Mouse (Mus musculus): ENCODE results near the gene H2-DMb1. TPM values are rescaled to one million over a fixed set of nuclear protein-coding genes. Genes with fewer than 3 reads are reported as not detected.
A peak's percentile ranks its signal among the peaks of the same experiment; 100 is the strongest.

H2-DMb1 gene
- polyA plus RNA-seq, 1 experiment from 2014 or later, result 0.29 TPM

GRCm38 (mm10) chr17:34124649-34125048 is 28.2 kb upstream of the H2-DMb1 start:
- peak overlapping the region; percentile 89 for H3K4me2 ChIP-seq
- no peak for ATAC-seq (ENCODE audit: low FRiP score)
- 87% methylated on average over 6 of the region's 6 CpGs for WGBS

GRCm38 (mm10) chr17:34126826-34127420 is 25.9 kb upstream of the H2-DMb1 start:
- Histone ChIP-seq H3K27me3 (replicated peaks) (no peaks in the 10 kb centered on the region), H3K36me3 (no peaks in the 10 kb centered on the region), H3K27ac (replicated peaks) (no peak overlapping the region), H3K4me1 (peaks cover 48% of the 10 kb centered on the region), H3K4me2 (no peak overlapping the region), H3K9ac (replicated peaks) (no peak overlapping the region), H3K4me3 (replicated peaks) (no peak overlapping the region), H3K9me3 (replicated peaks) (no peaks in the 10 kb centered on the region)
- WGBS, result 39% methylated on average over 9 of the region's 9 CpGs
- ATAC-seq (ENCODE audit: low FRiP score), result no peak

More at GRCm38 (mm10) chr17:34124649-34125048, 28.2 kb upstream of the H2-DMb1 start:
- no peaks in the 10 kb centered on the region for H3K27me3 ChIP-seq (replicated peaks)
- H3K9ac ChIP-seq (replicated peaks), result no peak overlapping the region
- no peaks in the 10 kb centered on the region for H3K9me3 ChIP-seq (replicated peaks)
- no peak overlapping the region for H3K27ac ChIP-seq (replicated peaks)
- peaks cover 48% of the 10 kb centered on the region for H3K4me1 ChIP-seq
- no peaks in the 10 kb centered on the region for H3K36me3 ChIP-seq
- no peak overlapping the region for H3K4me3 ChIP-seq (replicated peaks)

GRCm38 (mm10) chr17:34127475-34127874 is 25.4 kb upstream of the H2-DMb1 start:
- no peak for ATAC-seq (ENCODE audit: low FRiP score)
- Histone ChIP-seq H3K4me3 (replicated peaks) (no peak overlapping the region), H3K4me1 (peaks cover 48% of the 10 kb centered on the region), H3K36me3 (no peaks in the 10 kb centered on the region), H3K4me2 (no peak overlapping the region), H3K27ac (replicated peaks) (no peak overlapping the region), H3K9ac (replicated peaks) (no peak overlapping the region), H3K9me3 (replicated peaks) (no peaks in the 10 kb centered on the region), H3K27me3 (replicated peaks) (no peaks in the 10 kb centered on the region)
- 29% methylated on average over 6 of the region's 6 CpGs for WGBS

GRCm38 (mm10) chr17:34128264-34128937 is 24.5 kb upstream of the H2-DMb1 start:
- 21% methylated on average over 13 of the region's 13 CpGs for WGBS
- Histone ChIP-seq H3K4me3 (replicated peaks) (0 out of 2 replicates have a peak overlapping the region, but pooled peaks have one; percentile 12), H3K4me2 (peak overlapping the region; percentile 33), H3K4me1 (peaks cover 45% of the 10 kb centered on the region), H3K36me3 (no peaks in the 10 kb centered on the region), H3K9ac (replicated peaks) (no peak overlapping the region), H3K27me3 (replicated peaks) (no peaks in the 10 kb centered on the region), H3K27ac (replicated peaks) (no peak overlapping the region; the same call in 1 of the 2 replicates), H3K9me3 (replicated peaks) (no peaks in the 10 kb centered on the region)
- ATAC-seq (ENCODE audit: low FRiP score), result 0 out of 2 replicates have a peak, but pooled peaks have one; percentile 21

- Histone ChIP-seq H3K9ac (replicated peaks) (no peak overlapping the region), H3K4me3 (replicated peaks) (0 out of 2 replicates have a peak overlapping the region, but pooled peaks have one; percentile 12), H3K4me2 (peak overlapping the region; percentile 33), H3K27me3 (replicated peaks) (no peaks in the 10 kb centered on the region), H3K36me3 (no peaks in the 10 kb centered on the region), H3K27ac (replicated peaks) (no peak overlapping the region; the same call in 1 of the 2 replicates), H3K4me1 (peaks cover 37% of the 10 kb centered on the region), H3K9me3 (replicated peaks) (no peaks in the 10 kb centered on the region)
- WGBS, result 21% methylated on average over 18 of the region's 18 CpGs
- ATAC-seq (ENCODE audit: low FRiP score), result no peak
Observed at GRCm38 (mm10) chr17:34128944-34129791, 23.7 kb upstream of the H2-DMb1 start.

GRCm38 (mm10) chr17:34130073-34130947 is 22.6 kb upstream of the H2-DMb1 start:
- Histone ChIP-seq H3K9ac (replicated peaks) (no peak overlapping the region), H3K27me3 (replicated peaks) (no peaks in the 10 kb centered on the region), H3K4me1 (peaks cover 27% of the 10 kb centered on the region), H3K4me3 (replicated peaks) (no peak overlapping the region), H3K9me3 (replicated peaks) (no peaks in the 10 kb centered on the region), H3K4me2 (no peak overlapping the region), H3K27ac (replicated peaks) (no peak overlapping the region), H3K36me3 (no peaks in the 10 kb centered on the region)
- ATAC-seq (ENCODE audit: low FRiP score), result no peak
- WGBS, result 82% methylated on average over 19 of the region's 19 CpGs

GRCm38 (mm10) chr17:34131911-34132310 is 21.0 kb upstream of the H2-DMb1 start:
- no peak for ATAC-seq (ENCODE audit: low FRiP score)

GRCm38 (mm10) chr17:34133289-34133688 is 19.6 kb upstream of the H2-DMb1 start:
- WGBS, result 88% methylated on average over 11 of the region's 11 CpGs
- peaks cover 16% of the 10 kb centered on the region for H3K27me3 ChIP-seq (replicated peaks)
- no peak for ATAC-seq (ENCODE audit: low FRiP score)
- H3K9ac ChIP-seq (replicated peaks), result no peak overlapping the region
- no peaks in the 10 kb centered on the region for H3K36me3 ChIP-seq
- H3K4me1 ChIP-seq, result peaks cover 20% of the 10 kb centered on the region
- no peak overlapping the region for H3K4me3 ChIP-seq (replicated peaks)
- H3K27ac ChIP-seq (replicated peaks), result no peak overlapping the region
- no peak overlapping the region for H3K4me2 ChIP-seq
- H3K9me3 ChIP-seq (replicated peaks), result no peaks in the 10 kb centered on the region

More at GRCm38 (mm10) chr17:34131911-34132310, 21.0 kb upstream of the H2-DMb1 start:
- no peak overlapping the region for H3K4me2 ChIP-seq
- no peak overlapping the region for H3K9ac ChIP-seq (replicated peaks)
- no peak overlapping the region for H3K27ac ChIP-seq (replicated peaks)
- WGBS, result 84% methylated on average over 7 of the region's 7 CpGs
- H3K9me3 ChIP-seq (replicated peaks), result no peaks in the 10 kb centered on the region
- peaks cover 6% of the 10 kb centered on the region; the same call in 1 of the 2 replicates for H3K27me3 ChIP-seq (replicated peaks)
- H3K4me3 ChIP-seq (replicated peaks), result no peak overlapping the region
- H3K36me3 ChIP-seq, result no peaks in the 10 kb centered on the region
- peaks cover 30% of the 10 kb centered on the region for H3K4me1 ChIP-seq

- Histone ChIP-seq H3K27ac (replicated peaks) (no peak overlapping the region), H3K4me3 (replicated peaks) (no peak overlapping the region), H3K4me1 (peaks cover 14% of the 10 kb centered on the region), H3K9me3 (replicated peaks) (no peaks in the 10 kb centered on the region), H3K9ac (replicated peaks) (no peak overlapping the region), H3K4me2 (no peak overlapping the region), H3K27me3 (replicated peaks) (peaks cover 28% of the 10 kb centered on the region), H3K36me3 (no peaks in the 10 kb centered on the region)
- no peak for ATAC-seq (ENCODE audit: low FRiP score)
- WGBS, result 91% methylated on average over 3 of the region's 3 CpGs
Observed at GRCm38 (mm10) chr17:34134451-34134850, 18.4 kb upstream of the H2-DMb1 start.

- peak; percentile 97 for ATAC-seq (ENCODE audit: low FRiP score)
- Histone ChIP-seq H3K36me3 (no peaks in the 10 kb centered on the region), H3K9ac (replicated peaks) (no peak overlapping the region), H3K4me3 (replicated peaks) (peak overlapping the region; percentile 42), H3K27ac (replicated peaks) (peak overlapping the region; percentile 46; the same call in 1 of the 2 replicates), H3K4me1 (peaks cover 20% of the 10 kb centered on the region), H3K4me2 (peak overlapping the region; percentile 83), H3K27me3 (replicated peaks) (peaks cover 39% of the 10 kb centered on the region), H3K9me3 (replicated peaks) (no peaks in the 10 kb centered on the region)
- WGBS, result 8% methylated on average over 31 of the region's 31 CpGs
Observed at GRCm38 (mm10) chr17:34135297-34136224, 17.3 kb upstream of the H2-DMb1 start.

All from neural tube, embryonic 15.5 days (tissue).